Mouse (Mus musculus) embryonic stem cell, embryonic (primary cell): ENCODE data around the gene Tfam.

ENCODE experiments used
- CTCF ChIA-PET, 4 experiments: fragments of 300-600 bp in 2 of 4; fragments of 350-600 bp in 2 of 4; sonication (Branson Sonifier 250); formaldehyde crosslinking; loops; one replicate each; lab custom pipeline; 2022; ENCODE audit warnings: inconsistent platforms in 2 of 4; lab: Charles Lee
- POLR2A ChIA-PET, 4 experiments: fragments of 300-600 bp in 2 of 4; fragments of 350-600 bp in 2 of 4; sonication (Branson Sonifier 250); formaldehyde crosslinking; loops; one replicate each; lab custom pipeline; 2022; ENCODE audit warnings: antibody characterized with exemption in 4 of 4, inconsistent platforms in 1 of 4; lab: Charles Lee

Gene Tfam

GRCm38 (mm10) chr10:71192886-71193285 is 45.2 kb downstream of the Tfam start:
- ChIA-PET POLR2A (no interaction called here), CTCF (no interaction called here)

- ChIA-PET CTCF (interaction anchor here in 3 of 4 experiments (0.5 to 1.2 kb wide), 3 partner anchors 17 to 225 kb away, joined by 3 to 5 read pairs (median 4); no protein-coding TSS in a partner anchor), POLR2A (interaction anchor here in 1 of 4 experiments (0.5 kb wide), 1 partner anchor 110 kb away, joined by 3 read pairs; no protein-coding TSS in a partner anchor)
Observed at GRCm38 (mm10) chr10:71188681-71189080, 49.4 kb downstream of the Tfam start.

- POLR2A ChIA-PET, result no interaction called here
- CTCF ChIA-PET, result no interaction called here
Observed at GRCm38 (mm10) chr10:71185059-71185458, 53.0 kb downstream of the Tfam start.

GRCm38 (mm10) chr10:71183339-71184031 is 54.6 kb downstream of the Tfam start:
- ChIA-PET POLR2A (no interaction called here), CTCF (interaction anchor here in 1 of 4 experiments (0.5 kb wide), 1 partner anchor 241 kb away, joined by 3 read pairs; no protein-coding TSS in a partner anchor)

GRCm38 (mm10) chr10:71181931-71182330 is 56.1 kb downstream of the Tfam start:
- POLR2A ChIA-PET, result interaction anchor here in 3 of 4 experiments (0.7 to 1.1 kb wide), 4 partner anchors 10 to 52 kb away, joined by 3 to 4 read pairs (median 4); no protein-coding TSS in a partner anchor
- CTCF ChIA-PET, result interaction anchor here in 2 of 4 experiments (0.7 to 1.3 kb wide), 2 partner anchors 10 to 56 kb away, joined by 3 to 5 read pairs; no protein-coding TSS in a partner anchor

GRCm38 (mm10) chr10:71181091-71181490 is 57.0 kb downstream of the Tfam start:
- POLR2A ChIA-PET, result interaction anchor here in 3 of 4 experiments (0.7 to 1.1 kb wide), 4 partner anchors 11 to 454 kb away, joined by 3 to 4 read pairs (median 3); no protein-coding TSS in a partner anchor

GRCm38 (mm10) chr10:71180057-71180456 is 58.0 kb downstream of the Tfam start:
- POLR2A ChIA-PET, result interaction anchor here in 1 of 4 experiments (0.9 kb wide), 1 partner anchor 52 kb away, joined by 3 read pairs; no protein-coding TSS in a partner anchor
- CTCF ChIA-PET, result no interaction called here

More at GRCm38 (mm10) chr10:71181091-71181490, 57.0 kb downstream of the Tfam start:
- CTCF ChIA-PET, result interaction anchor here in 1 of 4 experiments (1.3 kb wide), 1 partner anchor 9 kb away, joined by 5 read pairs; no protein-coding TSS in a partner anchor

- POLR2A ChIA-PET, result no interaction called here
Observed at GRCm38 (mm10) chr10:71177201-71177600, 60.9 kb downstream of the Tfam start.

GRCm38 (mm10) chr10:71176341-71176740 is 61.7 kb downstream of the Tfam start:
- ChIA-PET POLR2A (no interaction called here), CTCF (no interaction called here)

More at GRCm38 (mm10) chr10:71177201-71177600, 60.9 kb downstream of the Tfam start:
- CTCF ChIA-PET, result interaction anchor here in 1 of 4 experiments (0.7 kb wide), 1 partner anchor 49 kb away, joined by 3 read pairs; no protein-coding TSS in a partner anchor
